Mouse (Mus musculus): Measurements from ENCODE around the gene Lrfn4. TPM values are rescaled to one million over a fixed set of nuclear protein-coding genes. Genes with fewer than 3 reads are reported as not detected.
A peak's percentile ranks its signal among the peaks of the same experiment; 100 is the strongest.

Lrfn4 gene
- polyA plus RNA-seq, 1 experiment from 2014 or later, result 4.6 TPM

- ATAC-seq, result no peak; the same call in none of the 2 replicates
- Histone ChIP-seq H3K27ac (ENCODE audit: low read depth, low read length) (peak overlapping the region; percentile 82), H3K4me2 (replicated peaks; ENCODE audit: low read depth) (peak overlapping the region; percentile 97), H3K9me3 (ENCODE audit: control insufficient read depth) (no peaks in the 10 kb centered on the region), H3K27me3 (replicated peaks; ENCODE audit: control insufficient read depth, insufficient read depth, low read length) (no peaks in the 10 kb centered on the region), H3K36me3 (ENCODE audit: control insufficient read depth, insufficient read depth) (peaks cover 23% of the 10 kb centered on the region), H3K9ac (ENCODE audit: low read depth, low read length) (peak overlapping the region; percentile 81), H3K4me1 (replicated peaks; ENCODE audit: control insufficient read depth, insufficient read depth, low read length) (no peaks in the 10 kb centered on the region), H3K4me3 (ENCODE audit: low read depth, low read length) (peak overlapping the region; percentile 96)
- under 1% methylated on average over 35 of the region's 35 CpGs for WGBS
- TF ChIP-seq CTCF (IDR thresholded peaks at IDR 0.05; ENCODE audit: low read depth), result no peak
These were observed 10.5 kb upstream of the Lrfn4 start for GRCm38 (mm10) chr19:4625829-4626535.

- Histone ChIP-seq H3K9me3 (ENCODE audit: control insufficient read depth) (no peaks in the 10 kb centered on the region), H3K27ac (ENCODE audit: low read depth, low read length) (peak within 1 kb of the TSS; percentile 82), H3K36me3 (ENCODE audit: control insufficient read depth, insufficient read depth) (peaks cover 28% of the 10 kb centered on the region), H3K4me2 (replicated peaks; ENCODE audit: low read depth) (peak within 1 kb of the TSS; percentile 97), H3K9ac (ENCODE audit: low read depth, low read length) (peak within 1 kb of the TSS; percentile 81), H3K4me3 (ENCODE audit: low read depth, low read length) (peak within 1 kb of the TSS; percentile 96), H3K27me3 (replicated peaks; ENCODE audit: control insufficient read depth, insufficient read depth, low read length) (no peaks in the 10 kb centered on the region), H3K4me1 (replicated peaks; ENCODE audit: control insufficient read depth, insufficient read depth, low read length) (no peaks in the 10 kb centered on the region)
- ATAC-seq, result peak; percentile 91
- WGBS, result under 1% methylated on average over 63 of the region's 64 CpGs
- TF ChIP-seq CTCF (IDR thresholded peaks at IDR 0.05; ENCODE audit: low read depth), result no peak
These were observed 9.8 kb upstream of the Lrfn4 start, which contains the start of gene Rce1 for GRCm38 (mm10) chr19:4625179-4625828. Gene Rce1, minus strand, starts transcription at chr19:4625641.

- H3K36me3 ChIP-seq (ENCODE audit: control insufficient read depth, insufficient read depth), result peaks cover 28% of the 10 kb centered on the region
- H3K4me2 ChIP-seq (replicated peaks; ENCODE audit: low read depth), result peak overlapping the region; percentile 97
- H3K27ac ChIP-seq (ENCODE audit: low read depth, low read length), result peak overlapping the region; percentile 82; the same call in 1 of the 2 replicates
- no peaks in the 10 kb centered on the region for H3K9me3 ChIP-seq (ENCODE audit: control insufficient read depth)
- H3K4me3 ChIP-seq (ENCODE audit: low read depth, low read length), result peak overlapping the region; percentile 96
- H3K9ac ChIP-seq (ENCODE audit: low read depth, low read length), result peak overlapping the region; percentile 81
- H3K4me1 ChIP-seq (replicated peaks; ENCODE audit: control insufficient read depth, insufficient read depth, low read length), result no peaks in the 10 kb centered on the region
- WGBS, result 26% methylated on average over 4 of the region's 4 CpGs
- TF ChIP-seq CTCF (IDR thresholded peaks at IDR 0.05; ENCODE audit: low read depth), result no peak
- no peak; the same call in 1 of the 2 replicates for ATAC-seq
- no peaks in the 10 kb centered on the region for H3K27me3 ChIP-seq (replicated peaks; ENCODE audit: control insufficient read depth, insufficient read depth, low read length)
These were observed 9.1 kb upstream of the Lrfn4 start for GRCm38 (mm10) chr19:4624406-4625178.

- Histone ChIP-seq H3K4me2 (replicated peaks; ENCODE audit: low read depth) (no peak overlapping the region), H3K27me3 (replicated peaks; ENCODE audit: control insufficient read depth, insufficient read depth, low read length) (no peaks in the 10 kb centered on the region), H3K27ac (ENCODE audit: low read depth, low read length) (no peak overlapping the region), H3K36me3 (ENCODE audit: control insufficient read depth, insufficient read depth) (peaks cover 28% of the 10 kb centered on the region), H3K4me3 (ENCODE audit: low read depth, low read length) (no peak overlapping the region), H3K9ac (ENCODE audit: low read depth, low read length) (no peak overlapping the region), H3K4me1 (replicated peaks; ENCODE audit: control insufficient read depth, insufficient read depth, low read length) (no peaks in the 10 kb centered on the region), H3K9me3 (ENCODE audit: control insufficient read depth) (no peaks in the 10 kb centered on the region)
- ATAC-seq, result no peak
- 97% methylated on average over 12 of the region's 12 CpGs for WGBS
- TF ChIP-seq CTCF (IDR thresholded peaks at IDR 0.05; ENCODE audit: low read depth), result no peak
These were observed 8.5 kb upstream of the Lrfn4 start for GRCm38 (mm10) chr19:4624006-4624405.

GRCm38 (mm10) chr19:4623419-4623818 is 8.0 kb upstream of the Lrfn4 start:
- no peak overlapping the region for H3K4me3 ChIP-seq (ENCODE audit: low read depth, low read length)
- no peak overlapping the region for H3K4me2 ChIP-seq (replicated peaks; ENCODE audit: low read depth)
- H3K27ac ChIP-seq (ENCODE audit: low read depth, low read length), result no peak overlapping the region
- H3K27me3 ChIP-seq (replicated peaks; ENCODE audit: control insufficient read depth, insufficient read depth, low read length), result no peaks in the 10 kb centered on the region
- H3K4me1 ChIP-seq (replicated peaks; ENCODE audit: control insufficient read depth, insufficient read depth, low read length), result no peaks in the 10 kb centered on the region
- H3K36me3 ChIP-seq (ENCODE audit: control insufficient read depth, insufficient read depth), result peaks cover 28% of the 10 kb centered on the region
- ATAC-seq, result no peak
- 93% methylated on average over 9 of the region's 9 CpGs for WGBS
- TF ChIP-seq CTCF (IDR thresholded peaks at IDR 0.05; ENCODE audit: low read depth), result no peak
- no peak overlapping the region for H3K9ac ChIP-seq (ENCODE audit: low read depth, low read length)
- H3K9me3 ChIP-seq (ENCODE audit: control insufficient read depth), result no peaks in the 10 kb centered on the region

- no peaks in the 10 kb centered on the region for H3K27me3 ChIP-seq (replicated peaks; ENCODE audit: control insufficient read depth, insufficient read depth, low read length)
- no peak for TF ChIP-seq CTCF (IDR thresholded peaks at IDR 0.05; ENCODE audit: low read depth)
- H3K27ac ChIP-seq (ENCODE audit: low read depth, low read length), result no peak overlapping the region
- 86% methylated on average over 5 of the region's 5 CpGs for WGBS
- ATAC-seq, result no peak
- H3K9me3 ChIP-seq (ENCODE audit: control insufficient read depth), result no peaks in the 10 kb centered on the region
- H3K4me2 ChIP-seq (replicated peaks; ENCODE audit: low read depth), result no peak overlapping the region
- peaks cover 28% of the 10 kb centered on the region for H3K36me3 ChIP-seq (ENCODE audit: control insufficient read depth, insufficient read depth)
- no peak overlapping the region for H3K9ac ChIP-seq (ENCODE audit: low read depth, low read length)
- H3K4me3 ChIP-seq (ENCODE audit: low read depth, low read length), result no peak overlapping the region
- no peaks in the 10 kb centered on the region for H3K4me1 ChIP-seq (replicated peaks; ENCODE audit: control insufficient read depth, insufficient read depth, low read length)
These were observed 7.3 kb upstream of the Lrfn4 start for GRCm38 (mm10) chr19:4622780-4623179.
